Mouse (Mus musculus) lung, postnatal 36 days (tissue): ENCODE data around the gene Psen2.

ENCODE experiments used
- DNase-seq: peaks from one replicate; pipeline ENCODE4 v3.0.0; 2022; ENCODE audit warnings: mixed read lengths

Gene Psen2

GRCm38 (mm10) chr1:180247901-180248300 lies 15.3 kb downstream of the Psen2 start:
- no peak for DNase-seq

- peak; percentile 53 for DNase-seq
Observed at GRCm38 (mm10) chr1:180245741-180246507, 17.3 kb downstream of the Psen2 start.

GRCm38 (mm10) chr1:180231729-180232128 lies 31.5 kb downstream of the Psen2 start:
- no peak for DNase-seq

- DNase-seq, result peak; percentile 34
Observed at GRCm38 (mm10) chr1:180230580-180230979, 32.7 kb downstream of the Psen2 start.

GRCm38 (mm10) chr1:180229906-180230305 lies 33.3 kb downstream of the Psen2 start:
- peak; percentile 8 for DNase-seq

- no peak for DNase-seq
Observed at GRCm38 (mm10) chr1:180228854-180229253, 34.4 kb downstream of the Psen2 start.

DNA sequence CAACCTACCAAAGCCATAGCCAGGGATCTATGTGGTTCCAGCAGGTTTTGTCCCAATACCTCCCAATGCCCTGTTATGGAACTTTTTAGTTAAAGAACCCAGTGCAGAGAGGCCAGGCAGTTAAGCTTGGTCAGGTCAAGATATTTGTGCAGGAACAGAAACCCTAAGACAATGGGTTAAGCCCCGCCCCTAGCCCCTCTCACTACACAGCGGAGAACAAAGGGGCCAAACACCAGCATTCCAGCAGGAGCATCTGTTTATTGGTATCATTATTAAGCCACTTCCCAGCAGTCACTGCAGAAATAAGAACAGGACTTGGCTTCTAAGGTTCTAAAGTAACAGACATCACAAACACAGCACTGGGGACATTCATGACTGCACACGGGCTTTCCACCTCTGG lies 36.5 kb downstream of the Psen2 start:
- no peak for DNase-seq

GRCm38 (mm10) chr1:180226221-180226713 lies 37.0 kb downstream of the Psen2 start:
- DNase-seq, result peak; percentile 26

DNA sequence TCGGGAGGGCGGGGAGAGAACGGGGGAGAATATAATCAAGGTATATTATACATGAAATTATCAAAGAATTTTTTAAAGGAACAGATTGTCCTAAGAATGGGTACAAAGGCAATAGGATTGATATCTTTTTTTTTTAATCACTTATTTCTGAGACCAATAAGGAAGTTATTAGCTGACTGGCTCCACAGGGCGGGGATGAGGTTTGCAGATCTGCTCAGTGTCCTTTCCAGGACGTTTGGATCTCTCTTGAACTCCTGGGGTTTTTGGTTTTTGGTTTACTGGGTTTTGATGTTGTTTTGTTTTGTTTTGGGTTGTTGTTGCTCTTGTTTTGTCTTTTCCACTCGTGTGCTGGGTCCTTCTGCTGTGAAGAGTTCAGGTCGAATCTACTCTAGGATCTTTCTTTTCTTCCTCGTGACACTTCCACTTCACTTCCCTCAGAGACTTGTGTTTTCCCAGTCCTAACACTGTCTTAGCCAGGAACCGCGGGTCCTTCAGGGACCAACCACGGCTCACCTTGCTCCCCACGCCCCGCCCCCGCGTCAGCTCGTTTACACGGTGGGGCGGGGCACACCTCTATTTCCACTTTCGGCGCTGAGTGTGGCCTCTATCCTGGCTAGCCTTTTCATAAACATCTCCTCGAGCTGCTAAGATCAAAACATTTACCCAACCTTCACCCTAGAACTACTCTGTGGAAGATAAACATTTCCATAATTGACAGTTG lies 37.6 kb downstream of the Psen2 start:
- DNase-seq, result peak; percentile 84

DNA sequence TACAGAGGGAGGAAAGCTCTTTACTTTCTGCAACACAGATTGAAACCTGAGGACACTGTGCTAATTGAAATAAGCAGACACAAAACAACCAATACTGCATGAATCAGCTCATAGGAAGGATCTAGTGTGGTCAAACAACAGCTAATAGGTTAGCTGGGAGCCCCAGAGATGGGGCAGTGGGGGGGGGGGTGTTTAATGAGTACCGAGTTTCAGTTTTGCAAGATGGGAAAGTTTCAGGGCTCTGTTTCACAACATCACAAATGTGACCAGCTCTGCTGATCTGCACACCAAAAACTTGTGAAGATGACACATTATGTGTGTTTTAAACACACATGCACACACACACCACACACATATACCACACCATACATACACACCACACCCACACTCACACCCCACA lies 41.2 kb downstream of the Psen2 start:
- no peak for DNase-seq

DNA sequence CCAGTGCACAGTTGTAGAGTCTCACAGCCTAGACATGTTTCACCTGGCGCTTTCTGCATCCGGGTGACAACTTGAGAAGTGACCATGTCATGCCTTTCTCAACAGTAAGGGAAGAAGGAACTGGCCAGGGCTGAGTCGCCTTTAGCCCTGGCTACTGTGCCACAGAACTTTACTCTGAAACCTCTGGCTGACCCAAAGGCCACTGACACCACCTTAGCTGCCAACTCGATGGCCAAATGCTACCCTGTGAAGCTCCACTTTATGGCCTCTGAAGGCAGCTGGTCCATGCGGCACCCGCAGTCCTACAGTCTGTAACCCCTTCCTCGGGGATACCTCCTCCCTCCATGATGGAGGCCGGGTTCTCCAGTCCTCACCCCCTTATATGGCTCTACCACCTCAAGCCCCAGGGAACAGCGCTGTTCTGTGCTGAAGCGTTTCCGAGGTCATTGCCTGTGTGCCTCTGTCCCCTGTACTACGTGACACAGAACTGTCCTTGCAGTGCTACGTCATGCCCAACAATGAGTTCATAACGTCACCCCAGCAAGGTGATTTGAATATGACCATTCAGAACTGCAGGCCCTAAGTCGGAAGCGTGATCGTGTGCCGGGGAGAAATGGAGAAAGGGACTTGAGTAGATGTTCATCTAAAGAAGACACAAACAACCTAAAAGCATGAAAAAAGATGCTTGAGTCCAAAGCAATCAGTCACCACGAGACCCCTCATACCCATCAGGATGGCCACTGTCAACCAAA lies 42.3 kb downstream of the Psen2 start:
- no peak for DNase-seq

GRCm38 (mm10) chr1:180216541-180217276 lies 46.5 kb downstream of the Psen2 start:
- no peak for DNase-seq

DNA sequence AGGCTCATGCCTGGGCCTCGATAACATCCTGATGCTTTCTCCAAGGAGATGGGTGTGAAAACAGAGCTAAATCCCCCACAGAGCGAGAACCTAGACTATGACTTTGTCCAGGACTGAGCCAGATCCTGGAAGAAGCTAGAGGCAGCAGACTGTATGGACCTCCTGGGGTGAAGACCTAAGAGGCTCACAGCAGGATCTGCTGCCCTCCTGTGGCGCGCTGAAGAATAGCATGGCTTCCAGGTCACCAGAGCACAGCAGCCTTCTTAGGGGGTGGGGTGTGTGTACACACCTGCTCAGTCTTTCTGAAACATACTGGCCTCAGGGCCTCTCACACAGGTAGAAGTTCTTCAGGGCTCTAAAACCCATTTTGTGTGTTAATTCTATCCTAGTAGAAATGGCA lies 48.2 kb downstream of the Psen2 start:
- peak; percentile 79 for DNase-seq

- DNase-seq, result no peak
Observed at GRCm38 (mm10) chr1:180212911-180213310, 50.3 kb downstream of the Psen2 start.

- no peak for DNase-seq
Observed at GRCm38 (mm10) chr1:180210781-180211271, 52.4 kb downstream of the Psen2 start.

- no peak for DNase-seq
Observed at GRCm38 (mm10) chr1:180210031-180210432, 53.2 kb downstream of the Psen2 start.

DNA sequence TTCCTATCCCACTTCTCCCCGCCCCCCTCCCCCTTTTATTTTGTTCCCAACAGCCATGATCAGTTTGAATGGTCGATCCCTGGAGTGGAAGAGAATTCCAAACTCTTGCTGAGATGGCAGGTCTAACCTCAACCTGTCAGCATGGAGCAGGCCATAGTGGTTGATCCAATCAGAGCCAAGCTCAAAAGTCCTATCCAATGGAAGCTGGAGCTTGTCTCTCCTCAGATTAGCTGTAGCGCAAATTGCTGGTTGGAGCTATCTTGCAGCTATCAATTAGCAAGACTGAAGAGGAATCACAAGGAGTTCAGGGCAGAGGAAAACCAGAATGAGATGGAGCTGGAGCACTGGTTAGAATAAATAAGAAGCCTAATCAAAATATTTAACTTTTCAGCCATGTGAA lies 54.9 kb downstream of the Psen2 start:
- DNase-seq, result no peak

DNA sequence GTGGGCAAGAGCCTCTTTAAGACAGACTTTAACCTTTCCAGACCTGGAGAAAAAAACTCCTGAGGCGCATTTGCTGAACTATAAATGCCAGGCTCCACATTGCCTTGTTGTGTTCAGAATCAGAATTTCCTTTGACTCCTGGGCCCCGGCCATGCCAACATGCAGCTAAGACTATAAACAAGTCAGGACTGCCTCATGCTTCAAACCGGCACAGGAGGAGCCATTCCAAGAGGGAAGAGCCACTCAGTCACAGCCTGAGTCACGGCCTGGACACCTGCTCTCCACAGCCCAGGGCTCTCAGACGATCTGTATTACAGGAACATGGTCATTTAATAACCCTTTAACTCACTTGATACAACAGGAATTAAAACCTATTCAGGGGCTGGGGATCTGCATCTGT lies 62.5 kb downstream of the Psen2 start:
- no peak for DNase-seq

DNA sequence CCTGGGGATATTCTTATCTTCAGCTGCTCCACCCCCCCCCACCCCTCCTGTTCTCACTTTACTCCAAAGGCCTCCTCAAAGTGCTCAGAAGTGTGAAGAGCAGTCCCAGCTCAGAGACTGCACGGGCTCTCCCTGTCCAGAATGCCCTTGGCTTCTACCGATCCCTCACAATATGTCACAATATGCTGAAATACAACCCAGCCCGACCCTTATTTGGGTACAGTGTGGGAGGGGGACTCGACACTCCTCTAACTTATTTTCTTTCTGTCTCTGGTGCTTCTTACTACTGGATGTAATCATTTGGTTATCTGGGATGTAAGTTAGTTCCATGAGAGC lies 63.6 kb downstream of the Psen2 start:
- DNase-seq, result no peak

- DNase-seq, result no peak
Observed at GRCm38 (mm10) chr1:180198959-180199714, 64.1 kb downstream of the Psen2 start, which contains the start of gene Coq8a. Gene Coq8a (minus strand): TSS chr1:180199602.

DNA sequence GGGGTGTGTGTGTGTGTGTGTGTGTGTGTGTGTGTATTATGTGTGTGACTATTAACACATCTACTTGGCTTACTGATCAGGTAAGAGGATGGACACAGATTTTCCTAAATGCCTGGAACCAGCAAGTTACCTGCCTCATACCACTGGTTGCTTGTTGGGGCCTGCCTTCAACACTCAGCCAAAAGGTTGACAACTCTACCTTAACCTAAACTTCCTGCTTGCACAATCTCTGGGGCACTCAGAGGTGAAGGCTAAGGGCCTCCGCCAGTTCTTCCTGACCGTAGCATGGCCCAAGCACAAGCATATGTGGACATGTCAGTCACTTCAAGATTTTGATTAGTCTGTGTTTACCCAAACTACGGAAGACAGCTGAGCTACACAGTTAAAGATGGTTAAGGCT lies 65.3 kb downstream of the Psen2 start:
- DNase-seq, result peak; percentile 16

GRCm38 (mm10) chr1:180196508-180196907 lies 66.7 kb downstream of the Psen2 start:
- no peak for DNase-seq
